Mouse (Mus musculus) MN1 (cell line): Measurements from ENCODE around the gene Wnt5b.

Experiments
- DNase-seq: peaks from one replicate; pipeline ENCODE4 v3.0.0-alpha.2; 2016; ENCODE audit warnings: low spot score

Wnt5b gene

DNA sequence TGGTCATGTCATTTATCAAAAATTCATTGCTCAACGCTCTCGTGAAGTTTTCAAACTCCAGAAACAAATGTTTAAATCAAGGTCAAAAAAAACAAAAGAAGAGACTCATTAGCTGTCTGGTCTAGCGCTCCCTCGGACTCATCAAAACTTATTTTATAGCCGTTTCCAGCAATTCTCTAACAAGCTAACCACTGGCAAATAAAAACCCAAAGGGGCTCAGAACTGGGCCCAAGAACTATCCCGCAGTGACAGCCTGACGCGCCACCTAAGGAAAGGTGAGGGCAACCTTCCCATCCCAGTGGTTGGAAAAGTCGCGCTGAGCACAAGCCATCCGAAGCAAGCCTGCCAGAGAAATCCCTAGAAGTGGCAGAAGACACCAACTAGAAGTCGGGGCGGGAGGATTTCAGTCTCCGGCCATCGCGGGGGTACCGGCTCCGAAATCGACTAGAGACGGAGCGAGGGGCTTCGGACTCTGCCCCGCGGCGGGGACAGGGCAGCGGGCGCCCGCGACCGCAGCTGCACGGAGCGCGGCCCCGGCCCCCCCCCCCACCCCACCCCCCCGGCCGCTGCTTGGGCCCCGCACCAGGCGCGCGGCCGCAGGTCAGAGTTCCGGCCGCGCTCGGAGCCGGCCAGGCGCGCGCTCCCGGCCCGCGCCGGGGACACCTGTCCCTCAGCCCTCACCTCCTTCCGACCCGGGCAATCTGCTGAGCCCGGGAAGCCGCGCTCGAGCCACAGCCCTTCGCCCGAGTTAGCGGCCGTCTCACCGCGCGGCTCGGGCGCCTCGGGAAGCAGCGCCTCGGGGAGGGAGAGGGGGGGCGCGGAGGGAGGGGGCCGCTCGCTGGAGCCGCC, 156.1 kb downstream of the Wnt5b start:
- peak; percentile 49 for DNase-seq

DNA sequence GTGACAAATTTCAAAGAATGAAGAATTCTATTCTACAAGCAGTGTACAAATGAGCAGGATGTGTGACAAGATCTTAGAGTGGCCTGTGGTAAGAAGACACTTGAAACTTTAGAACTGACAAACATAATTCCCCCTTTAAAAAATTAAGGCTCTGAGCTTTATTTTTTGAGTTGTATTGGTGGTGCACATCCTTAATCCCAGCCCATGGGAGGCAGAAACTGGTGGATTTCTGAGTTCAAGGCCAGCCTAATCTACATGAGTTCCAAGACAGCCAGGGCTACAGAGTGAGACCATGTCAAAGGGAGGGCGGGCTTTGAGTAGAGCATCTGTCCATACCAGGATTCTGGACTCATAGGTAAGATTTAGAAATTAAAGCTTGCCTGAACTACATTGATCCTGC, 157.3 kb downstream of the Wnt5b start:
- no peak for DNase-seq

- no peak for DNase-seq
Observed at GRCm38 (mm10) chr6:119386421-119386820, 157.7 kb downstream of the Wnt5b start.

GRCm38 (mm10) chr6:119385668-119386067, 158.5 kb downstream of the Wnt5b start:
- DNase-seq = no peak
